Mouse (Mus musculus): ENCODE measurements around the gene Cyp2t4. TPM values are rescaled to one million over a fixed set of nuclear protein-coding genes. Genes with fewer than 3 reads are reported as not detected.

Gene Cyp2t4
- polyA plus RNA-seq, 2 experiments = not detected

GRCm38 (mm10) chr7:27133156-27133555, 20.4 kb upstream of the Cyp2t4 start:
- no peaks in the 10 kb centered on the region for H3K4me1 ChIP-seq (ENCODE audit: control insufficient read depth, insufficient read depth, low read length)
- TF ChIP-seq POLR2A (IDR thresholded peaks at IDR 0.05; ENCODE audit: borderline replicate concordance, extremely low read depth, insufficient read depth, insufficient read length) = no peak
- WGBS = 66% methylated on average over 12 of the region's 12 CpGs
- ATAC-seq (ENCODE audit: low FRiP score, low read depth) (peak; percentile 11; the same call in 1 of the 2 replicates), DNase-seq (ENCODE audit: low spot score) (no peak)
- H3K4me3 ChIP-seq (replicated peaks; ENCODE audit: low read length) = no peak overlapping the region
- no peaks in the 10 kb centered on the region for H3K27me3 ChIP-seq (ENCODE audit: control insufficient read depth, insufficient read depth, low read length)
- H3K9me3 ChIP-seq (ENCODE audit: control insufficient read depth, low read length) = no peaks in the 10 kb centered on the region
- H3K4me2 ChIP-seq (replicated peaks; ENCODE audit: low read depth, low read length, severe bottlenecking) = no peak overlapping the region
- H3K27ac ChIP-seq (replicated peaks; ENCODE audit: low read depth, low read length) = no peak overlapping the region
- H3K9ac ChIP-seq (ENCODE audit: low read depth, low read length, severe bottlenecking) = no peak overlapping the region
- no peaks in the 10 kb centered on the region for H3K36me3 ChIP-seq (ENCODE audit: control insufficient read depth, insufficient read depth, low read length)

GRCm38 (mm10) chr7:27133757-27134156, 19.8 kb upstream of the Cyp2t4 start:
- no peak for TF ChIP-seq POLR2A (IDR thresholded peaks at IDR 0.05; ENCODE audit: borderline replicate concordance, extremely low read depth, insufficient read depth, insufficient read length)
- Histone ChIP-seq H3K4me3 (replicated peaks; ENCODE audit: low read length) (no peak overlapping the region), H3K27ac (replicated peaks; ENCODE audit: low read depth, low read length) (no peak overlapping the region), H3K27me3 (ENCODE audit: control insufficient read depth, insufficient read depth, low read length) (no peaks in the 10 kb centered on the region), H3K9me3 (ENCODE audit: control insufficient read depth, low read length) (no peaks in the 10 kb centered on the region), H3K36me3 (ENCODE audit: control insufficient read depth, insufficient read depth, low read length) (no peaks in the 10 kb centered on the region), H3K9ac (ENCODE audit: low read depth, low read length, severe bottlenecking) (no peak overlapping the region), H3K4me2 (replicated peaks; ENCODE audit: low read depth, low read length, severe bottlenecking) (no peak overlapping the region), H3K4me1 (ENCODE audit: control insufficient read depth, insufficient read depth, low read length) (no peaks in the 10 kb centered on the region)
- 79% methylated on average over 4 of the region's 4 CpGs for WGBS
- no peak for DNase-seq (ENCODE audit: low spot score)
- ATAC-seq (ENCODE audit: low FRiP score, low read depth) = no peak

- TF ChIP-seq POLR2A (IDR thresholded peaks at IDR 0.05; ENCODE audit: borderline replicate concordance, extremely low read depth, insufficient read depth, insufficient read length) = no peak
These were observed 17.0 kb upstream of the Cyp2t4 start for GRCm38 (mm10) chr7:27136410-27136996.

GRCm38 (mm10) chr7:27156005-27156404, 2.5 kb downstream of the Cyp2t4 start:
- Histone ChIP-seq H3K27ac (replicated peaks; ENCODE audit: low read depth, low read length) (no peak overlapping the region), H3K4me1 (ENCODE audit: control insufficient read depth, insufficient read depth, low read length) (peaks cover 5% of the 10 kb centered on the region; the same call in 1 of the 2 replicates), H3K4me2 (replicated peaks; ENCODE audit: low read depth, low read length, severe bottlenecking) (no peak overlapping the region), H3K4me3 (replicated peaks; ENCODE audit: low read length) (no peak overlapping the region), H3K9ac (ENCODE audit: low read depth, low read length, severe bottlenecking) (no peak overlapping the region), H3K9me3 (ENCODE audit: control insufficient read depth, low read length) (no peaks in the 10 kb centered on the region), H3K27me3 (ENCODE audit: control insufficient read depth, insufficient read depth, low read length) (no peaks in the 10 kb centered on the region), H3K36me3 (ENCODE audit: control insufficient read depth, insufficient read depth, low read length) (peaks cover 38% of the 10 kb centered on the region)
- ATAC-seq (ENCODE audit: low FRiP score, low read depth) (no peak), DNase-seq (ENCODE audit: low spot score) (no peak)
- no peak for TF ChIP-seq POLR2A (IDR thresholded peaks at IDR 0.05; ENCODE audit: borderline replicate concordance, extremely low read depth, insufficient read depth, insufficient read length)
- WGBS = 78% methylated on average over 13 of the region's 13 CpGs

More at GRCm38 (mm10) chr7:27136410-27136996, 17.0 kb upstream of the Cyp2t4 start:
- Histone ChIP-seq H3K9me3 (ENCODE audit: control insufficient read depth, low read length) (0 out of 2 replicates have a peak, but pooled peaks cover 6% of the 10 kb centered on the region), H3K4me1 (ENCODE audit: control insufficient read depth, insufficient read depth, low read length) (no peaks in the 10 kb centered on the region), H3K4me3 (replicated peaks; ENCODE audit: low read length) (no peak overlapping the region), H3K36me3 (ENCODE audit: control insufficient read depth, insufficient read depth, low read length) (no peaks in the 10 kb centered on the region), H3K27me3 (ENCODE audit: control insufficient read depth, insufficient read depth, low read length) (no peaks in the 10 kb centered on the region), H3K27ac (replicated peaks; ENCODE audit: low read depth, low read length) (no peak overlapping the region), H3K9ac (ENCODE audit: low read depth, low read length, severe bottlenecking) (no peak overlapping the region), H3K4me2 (replicated peaks; ENCODE audit: low read depth, low read length, severe bottlenecking) (no peak overlapping the region)
- DNase-seq (ENCODE audit: low spot score) = no peak
- ATAC-seq (ENCODE audit: low FRiP score, low read depth) = no peak
- 46% methylated on average over 8 of the region's 8 CpGs for WGBS

GRCm38 (mm10) chr7:27158171-27158570, 4.7 kb downstream of the Cyp2t4 start:
- H3K9me3 ChIP-seq (ENCODE audit: control insufficient read depth, low read length) = no peaks in the 10 kb centered on the region
- peaks cover 10% of the 10 kb centered on the region for H3K4me1 ChIP-seq (ENCODE audit: control insufficient read depth, insufficient read depth, low read length)
- no peak for DNase-seq (ENCODE audit: low spot score)
- ATAC-seq (ENCODE audit: low FRiP score, low read depth) = no peak
- no peak overlapping the region for H3K4me2 ChIP-seq (replicated peaks; ENCODE audit: low read depth, low read length, severe bottlenecking)
- no peaks in the 10 kb centered on the region for H3K27me3 ChIP-seq (ENCODE audit: control insufficient read depth, insufficient read depth, low read length)
- no peak for TF ChIP-seq POLR2A (IDR thresholded peaks at IDR 0.05; ENCODE audit: borderline replicate concordance, extremely low read depth, insufficient read depth, insufficient read length)
- WGBS = 96% methylated on average over 9 of the region's 9 CpGs
- H3K9ac ChIP-seq (ENCODE audit: low read depth, low read length, severe bottlenecking) = no peak overlapping the region
- peaks cover 55% of the 10 kb centered on the region for H3K36me3 ChIP-seq (ENCODE audit: control insufficient read depth, insufficient read depth, low read length)
- H3K27ac ChIP-seq (replicated peaks; ENCODE audit: low read depth, low read length) = no peak overlapping the region
- H3K4me3 ChIP-seq (replicated peaks; ENCODE audit: low read length) = no peak overlapping the region
